Mouse (Mus musculus): ENCODE results near the gene Bmp4.

DNA sequence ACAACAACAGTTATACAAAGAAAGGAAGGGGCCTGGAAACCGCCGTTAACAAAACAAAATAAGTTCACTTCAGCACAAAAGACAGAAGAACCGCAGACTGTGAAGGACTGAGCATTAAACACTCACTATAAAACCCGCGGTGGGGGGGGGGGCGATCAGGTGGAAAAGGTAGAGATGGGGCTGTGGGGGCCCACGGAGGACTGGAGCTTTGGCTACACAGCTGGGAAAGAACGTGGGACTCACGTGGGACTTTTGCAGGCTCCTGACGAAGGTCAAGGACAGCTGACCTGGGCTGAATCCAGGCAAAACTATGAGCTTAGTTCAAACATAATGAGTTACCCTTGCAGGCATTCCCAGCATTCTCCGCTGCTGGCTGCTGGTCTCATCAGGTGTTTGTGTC lies 28.8 kb upstream of the Bmp4 start:
- no peak for TF ChIP-seq POLR2AphosphoS2 (IDR thresholded peaks at IDR 0.05; ENCODE audit: insufficient read length, low read depth)
- no peak for TF ChIP-seq POLR2A (IDR thresholded peaks at IDR 0.05; ENCODE audit: insufficient read length, low read depth)
- no peak for TF ChIP-seq SRF (IDR thresholded peaks at IDR 0.05; ENCODE audit: control insufficient read depth, insufficient read length, low read depth)
- TF ChIP-seq USF1 (IDR thresholded peaks at IDR 0.05; ENCODE audit: low read depth): no peak
- TF ChIP-seq MYOG (IDR thresholded peaks at IDR 0.05; ENCODE audit: control insufficient read depth in 1 of 3, insufficient read depth in 1 of 3, insufficient read length in 2 of 3, low read depth in 2 of 3): no peak
- no peak for TF ChIP-seq E2F4 (IDR thresholded peaks at IDR 0.05; ENCODE audit: insufficient read depth)
